Mouse (Mus musculus): ENCODE results near the gene Nfatc2. TPM values are rescaled to one million over a fixed set of nuclear protein-coding genes. Genes with fewer than 3 reads are reported as not detected.

The Nfatc2 gene
- polyA plus RNA-seq, 1 experiment from 2014 or later: 1.9 TPM

GRCm38 (mm10) chr2:168466066-168466465 lies 135.4 kb downstream of the Nfatc2 start:
- Histone ChIP-seq H3K9me3 (no peaks in the 10 kb centered on the region), H3K4me2 (replicated peaks) (no peak overlapping the region), H3K9ac (replicated peaks) (no peak overlapping the region), H3K4me3 (no peak overlapping the region), H3K4me1 (peaks cover 7% of the 10 kb centered on the region; the same call in 1 of the 2 replicates), H3K27me3 (no peaks in the 10 kb centered on the region), H3K27ac (replicated peaks) (no peak overlapping the region), H3K36me3 (no peaks in the 10 kb centered on the region)
- no peak for ATAC-seq (replicated peaks)
- 56% methylated on average over 9 of the region's 9 CpGs for WGBS

- no peak overlapping the region for H3K4me3 ChIP-seq
- H3K4me1 ChIP-seq: peaks cover 7% of the 10 kb centered on the region; the same call in 1 of the 2 replicates
- H3K9ac ChIP-seq (replicated peaks): no peak overlapping the region
- H3K27me3 ChIP-seq: no peaks in the 10 kb centered on the region
- H3K4me2 ChIP-seq (replicated peaks): no peak overlapping the region
- H3K36me3 ChIP-seq: no peaks in the 10 kb centered on the region
- ATAC-seq (replicated peaks): no peak
- 69% methylated on average over 5 of the region's 5 CpGs for whole genome bisulfite sequencing
- no peak overlapping the region for H3K27ac ChIP-seq (replicated peaks)
- H3K9me3 ChIP-seq: no peaks in the 10 kb centered on the region
These were observed 135.8 kb downstream of the Nfatc2 start for GRCm38 (mm10) chr2:168465646-168466045.

GRCm38 (mm10) chr2:168461865-168462264 lies 139.6 kb downstream of the Nfatc2 start:
- 71% methylated on average over 9 of the region's 9 CpGs for WGBS
- H3K36me3 ChIP-seq: no peaks in the 10 kb centered on the region
- no peak for ATAC-seq (replicated peaks)
- no peak overlapping the region for H3K27ac ChIP-seq (replicated peaks)
- peaks cover 7% of the 10 kb centered on the region; the same call in 1 of the 2 replicates for H3K4me1 ChIP-seq
- no peaks in the 10 kb centered on the region for H3K9me3 ChIP-seq
- no peaks in the 10 kb centered on the region for H3K27me3 ChIP-seq
- H3K4me2 ChIP-seq (replicated peaks): no peak overlapping the region
- no peak overlapping the region for H3K9ac ChIP-seq (replicated peaks)
- no peak overlapping the region for H3K4me3 ChIP-seq

- no peaks in the 10 kb centered on the region for H3K27me3 ChIP-seq
- H3K9ac ChIP-seq (replicated peaks): no peak overlapping the region
- no peaks in the 10 kb centered on the region for H3K9me3 ChIP-seq
- H3K36me3 ChIP-seq: no peaks in the 10 kb centered on the region
- WGBS: 63% methylated on average over 5 of the region's 5 CpGs
- no peak overlapping the region for H3K27ac ChIP-seq (replicated peaks)
- no peak overlapping the region for H3K4me3 ChIP-seq
- no peaks in the 10 kb centered on the region for H3K4me1 ChIP-seq
- H3K4me2 ChIP-seq (replicated peaks): no peak overlapping the region
- ATAC-seq (replicated peaks): no peak
These were observed 141.8 kb downstream of the Nfatc2 start for GRCm38 (mm10) chr2:168459627-168460026.

GRCm38 (mm10) chr2:168458583-168458982 lies 142.9 kb downstream of the Nfatc2 start:
- no peaks in the 10 kb centered on the region for H3K36me3 ChIP-seq
- no peak overlapping the region for H3K4me2 ChIP-seq (replicated peaks)
- H3K9me3 ChIP-seq: no peaks in the 10 kb centered on the region
- 86% methylated on average over 9 of the region's 9 CpGs for WGBS
- ATAC-seq (replicated peaks): no peak
- H3K4me1 ChIP-seq: no peaks in the 10 kb centered on the region
- no peak overlapping the region for H3K9ac ChIP-seq (replicated peaks)
- H3K27me3 ChIP-seq: no peaks in the 10 kb centered on the region
- H3K4me3 ChIP-seq: no peak overlapping the region
- no peak overlapping the region for H3K27ac ChIP-seq (replicated peaks)

GRCm38 (mm10) chr2:168451714-168452708 lies 149.4 kb downstream of the Nfatc2 start:
- Histone ChIP-seq H3K36me3 (no peaks in the 10 kb centered on the region), H3K27ac (replicated peaks) (no peak overlapping the region), H3K4me1 (peaks cover 8% of the 10 kb centered on the region; the same call in 1 of the 2 replicates), H3K9ac (replicated peaks) (no peak overlapping the region), H3K4me2 (replicated peaks) (no peak overlapping the region), H3K27me3 (no peaks in the 10 kb centered on the region), H3K9me3 (no peaks in the 10 kb centered on the region), H3K4me3 (no peak overlapping the region)
- ATAC-seq (replicated peaks): no peak
- 64% methylated on average over 30 of the region's 30 CpGs for WGBS

GRCm38 (mm10) chr2:168450977-168451376 lies 150.5 kb downstream of the Nfatc2 start:
- Histone ChIP-seq H3K27me3 (no peaks in the 10 kb centered on the region), H3K4me1 (peaks cover 8% of the 10 kb centered on the region; the same call in 1 of the 2 replicates), H3K9ac (replicated peaks) (no peak overlapping the region), H3K4me2 (replicated peaks) (no peak overlapping the region), H3K4me3 (no peak overlapping the region), H3K36me3 (no peaks in the 10 kb centered on the region), H3K27ac (replicated peaks) (no peak overlapping the region), H3K9me3 (no peaks in the 10 kb centered on the region)
- 12% methylated on average over 3 of the region's 3 CpGs for WGBS
- no peak for ATAC-seq (replicated peaks)

GRCm38 (mm10) chr2:168448054-168448453 lies 153.4 kb downstream of the Nfatc2 start:
- Histone ChIP-seq H3K9me3 (no peaks in the 10 kb centered on the region), H3K4me1 (peaks cover 8% of the 10 kb centered on the region; the same call in 1 of the 2 replicates), H3K4me2 (replicated peaks) (no peak overlapping the region), H3K36me3 (no peaks in the 10 kb centered on the region), H3K27ac (replicated peaks) (no peak overlapping the region), H3K9ac (replicated peaks) (no peak overlapping the region), H3K27me3 (no peaks in the 10 kb centered on the region), H3K4me3 (no peak overlapping the region)
- 61% methylated on average over 5 of the region's 5 CpGs for WGBS
- no peak for ATAC-seq (replicated peaks)

- WGBS: 33% methylated on average over 4 of the region's 4 CpGs
- H3K4me2 ChIP-seq (replicated peaks): no peak overlapping the region
These were observed 153.9 kb downstream of the Nfatc2 start for GRCm38 (mm10) chr2:168447601-168448000.

GRCm38 (mm10) chr2:168445211-168445810 lies 156.1 kb downstream of the Nfatc2 start:
- Histone ChIP-seq H3K4me3 (no peak overlapping the region), H3K9me3 (no peaks in the 10 kb centered on the region), H3K9ac (replicated peaks) (no peak overlapping the region), H3K4me1 (peaks cover 12% of the 10 kb centered on the region), H3K27me3 (no peaks in the 10 kb centered on the region), H3K36me3 (no peaks in the 10 kb centered on the region), H3K27ac (replicated peaks) (no peak overlapping the region), H3K4me2 (replicated peaks) (no peak overlapping the region)
- WGBS: 37% methylated on average over 10 of the region's 10 CpGs
- peak; percentile 66 for ATAC-seq (replicated peaks)

More at GRCm38 (mm10) chr2:168447601-168448000, 153.9 kb downstream of the Nfatc2 start:
- no peak for ATAC-seq (replicated peaks)
- Histone ChIP-seq H3K27me3 (no peaks in the 10 kb centered on the region), H3K36me3 (no peaks in the 10 kb centered on the region), H3K9me3 (no peaks in the 10 kb centered on the region), H3K27ac (replicated peaks) (no peak overlapping the region), H3K4me1 (peaks cover 8% of the 10 kb centered on the region; the same call in 1 of the 2 replicates), H3K4me3 (no peak overlapping the region), H3K9ac (replicated peaks) (no peak overlapping the region)

GRCm38 (mm10) chr2:168444126-168444525 lies 157.3 kb downstream of the Nfatc2 start:
- H3K4me1 ChIP-seq: peaks cover 17% of the 10 kb centered on the region
- no peak overlapping the region for H3K27ac ChIP-seq (replicated peaks)
- H3K9me3 ChIP-seq: no peaks in the 10 kb centered on the region
- 30% methylated on average over 8 of the region's 8 CpGs for WGBS
- H3K4me2 ChIP-seq (replicated peaks): no peak overlapping the region
- H3K27me3 ChIP-seq: no peaks in the 10 kb centered on the region
- H3K9ac ChIP-seq (replicated peaks): no peak overlapping the region
- no peak overlapping the region for H3K4me3 ChIP-seq
- no peak for ATAC-seq (replicated peaks)
- no peaks in the 10 kb centered on the region for H3K36me3 ChIP-seq

- Histone ChIP-seq H3K27me3 (no peaks in the 10 kb centered on the region), H3K4me2 (replicated peaks) (no peak overlapping the region), H3K4me3 (no peak overlapping the region), H3K9me3 (no peaks in the 10 kb centered on the region), H3K27ac (replicated peaks) (peak overlapping the region; percentile 90), H3K4me1 (peaks cover 15% of the 10 kb centered on the region), H3K9ac (replicated peaks) (no peak overlapping the region), H3K36me3 (no peaks in the 10 kb centered on the region)
- ATAC-seq (replicated peaks): no peak
- WGBS: 90% methylated on average over 12 of the region's 12 CpGs
These were observed 160.0 kb downstream of the Nfatc2 start for GRCm38 (mm10) chr2:168441494-168441893.

Measured in forebrain, embryonic 15.5 days (tissue).